Mouse (Mus musculus) Patski (cell line): ENCODE results near the gene Slc6a17. TPM values are rescaled to one million over a fixed set of nuclear protein-coding genes. Genes with fewer than 3 reads are reported as not detected.

ENCODE experiments used
- ATAC-seq: fragments of 100-300 bp; one replicate; pipeline ENCODE4 v1.8.0; 2021
- CTCF ChIA-PET: fragments of 350-600 bp; sonication (Branson Sonifier 250); formaldehyde crosslinking; loops from one replicate; lab custom pipeline; 2022; ENCODE audit warnings: inconsistent platforms; lab: Charles Lee
- POLR2A ChIA-PET: fragments of 350-600 bp; sonication (Branson Sonifier 250); formaldehyde crosslinking; loops from one replicate; lab custom pipeline; 2022; ENCODE audit warnings: antibody characterized with exemption, inconsistent platforms; lab: Charles Lee
- DNase-seq: peaks from one replicate; pipeline ENCODE4 v3.0.0-alpha.2; 2011; ENCODE audit warnings: low read depth, low spot score
- H3K27me3 ChIP-seq: fragments of 371-371 bp; one replicate; pipeline ENCODE4 v1.5.1; 2021
- CTCF ChIP-seq: fragments of 100-300 bp; IDR thresholded peaks from one replicate; pipeline ENCODE4 v1.5.1; 2021
- in situ Hi-C: fragments of 300-500 bp; cut with MboI; formaldehyde crosslinking; loops from 3 replicates; pipeline ENCODE4 v1.11.1; 2018; ENCODE audit warnings: low pct_unique_long_range_greater_than_20kb, mixed read lengths
- polyA plus RNA-seq: library from polyadenylated mRNA; unstranded; gene quantifications from one replicate; pipeline ENCODE4 v1.2.3, GENCODE M21; 2021

The Slc6a17 gene
- polyA plus RNA-seq, 1 experiment from 2014 or later = 25.5 TPM

DNA sequence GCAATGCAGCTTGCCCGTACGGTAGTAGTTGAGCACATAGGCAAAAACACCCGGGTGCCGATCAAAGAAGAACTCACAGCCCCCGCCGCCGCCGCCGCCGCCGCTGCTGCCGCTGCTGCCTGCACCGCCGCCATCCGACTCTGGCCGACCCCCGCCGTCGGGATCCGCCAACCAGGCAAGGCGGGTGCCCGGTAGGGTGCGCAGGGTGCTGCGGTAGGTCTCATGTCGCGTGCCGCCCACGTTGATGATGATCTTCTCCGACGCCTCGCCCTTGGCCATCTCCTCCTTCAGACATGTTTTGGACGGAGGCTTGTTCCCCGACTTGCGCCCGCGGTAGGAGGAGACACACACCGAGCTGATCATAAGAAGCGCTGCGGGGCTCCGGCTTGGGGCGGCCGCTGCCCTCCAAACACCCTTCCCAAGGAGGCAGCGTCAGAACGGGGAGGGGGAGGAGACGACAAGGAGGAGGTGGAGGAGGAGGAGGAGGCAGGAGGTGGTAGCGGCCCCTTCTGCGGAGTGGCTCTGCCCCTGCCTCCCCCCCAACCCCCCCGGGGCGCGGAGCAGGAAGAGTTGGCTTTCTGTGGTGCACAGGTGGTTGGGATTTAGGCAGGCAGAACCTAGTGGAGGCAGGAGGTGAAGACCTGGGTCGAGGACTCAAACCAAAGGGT lies 59.2 kb downstream of the Slc6a17 start:
- DNase-seq (no peak), ATAC-seq (no peak)
- no peak for TF ChIP-seq CTCF
- in situ Hi-C loops = no loop called here
- POLR2A ChIA-PET = no interaction called here
- H3K27me3 ChIP-seq = peaks cover 61% of the 10 kb centered on the region
- CTCF ChIA-PET = no interaction called here

DNA sequence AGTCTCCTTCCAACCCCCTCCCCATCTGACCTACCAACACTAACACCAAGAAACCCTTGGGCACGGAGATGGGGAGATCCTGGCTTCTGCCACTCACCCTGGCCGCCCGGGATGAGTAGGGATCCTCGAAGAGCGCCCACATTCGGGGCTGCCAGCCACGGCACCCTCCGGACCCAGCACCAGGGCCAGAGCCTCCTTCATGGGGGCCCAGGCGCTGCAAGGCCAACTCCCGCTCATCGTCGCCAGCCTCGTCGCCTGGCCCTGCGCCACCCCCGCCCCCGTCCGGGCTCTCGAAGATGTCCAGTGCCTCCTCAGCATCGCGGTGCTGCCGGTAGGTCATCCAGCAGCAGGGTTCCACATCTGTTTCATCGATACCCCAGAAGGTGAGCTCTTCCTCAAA lies 59.7 kb downstream of the Slc6a17 start:
- peaks cover 61% of the 10 kb centered on the region for H3K27me3 ChIP-seq
- CTCF ChIA-PET = no interaction called here
- in situ Hi-C loops = no loop called here
- no peak for ATAC-seq
- TF ChIP-seq CTCF = no peak
- DNase-seq = no peak
- POLR2A ChIA-PET = interaction anchor here (1.6 kb wide), 1 partner anchor 106 kb away, joined by 3 read pairs; no protein-coding TSS in a partner anchor

DNA sequence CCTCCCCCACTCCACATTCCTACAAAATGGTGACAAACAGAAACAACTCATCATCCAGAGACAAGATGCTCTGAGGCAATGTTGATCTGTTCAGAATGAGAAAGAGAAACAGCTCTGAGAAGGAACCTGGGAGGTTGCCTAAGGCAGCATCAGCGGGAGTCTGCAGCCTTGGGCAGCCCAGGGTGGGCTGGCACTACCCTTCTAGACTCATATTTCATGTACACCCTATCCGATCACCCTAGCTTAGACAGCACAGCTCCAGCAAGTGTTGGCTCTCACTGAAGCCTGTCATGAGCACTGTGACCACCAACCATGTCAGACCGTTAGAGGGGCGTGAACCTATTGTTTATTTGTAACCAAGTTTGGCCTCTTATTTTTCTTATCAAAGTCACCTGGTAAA lies 63.5 kb downstream of the Slc6a17 start:
- H3K27me3 ChIP-seq = peaks cover 44% of the 10 kb centered on the region
- ChIA-PET POLR2A (no interaction called here), CTCF (interaction anchor here (1.5 to 2.2 kb wide), 3 partner anchors 9 to 94 kb away, joined by 4 to 13 read pairs (median 4); no protein-coding TSS in a partner anchor)
- TF ChIP-seq CTCF = no peak
- in situ Hi-C loops = no loop called here
- no peak for ATAC-seq
- DNase-seq = no peak

DNA sequence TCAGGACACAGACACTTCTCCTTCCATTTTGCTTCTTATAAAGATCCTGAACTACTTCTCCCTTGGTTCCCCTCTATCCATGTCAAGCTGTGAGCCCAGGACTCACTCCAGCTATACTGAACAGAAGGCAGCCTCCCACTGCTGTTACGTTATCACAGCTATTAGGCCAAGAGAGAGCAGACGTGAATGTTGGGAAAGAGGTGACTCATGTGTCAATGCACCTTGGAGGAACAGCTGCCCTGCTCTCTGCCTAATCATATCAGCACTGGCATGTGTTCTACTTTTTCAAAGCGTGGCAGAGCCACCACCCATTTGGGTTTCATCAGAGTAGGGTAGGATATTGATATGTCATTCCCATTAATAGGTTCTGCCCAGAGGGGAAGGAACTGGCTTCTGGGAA lies 71.0 kb downstream of the Slc6a17 start:
- DNase-seq (no peak), ATAC-seq (no peak)
- ChIA-PET POLR2A (interaction anchor here (1.1 kb wide), 1 partner anchor 17 kb away, joined by 3 read pairs; no protein-coding TSS in a partner anchor), CTCF (interaction anchor here (0.8 to 1.6 kb wide), 3 partner anchors 34 to 94 kb away, joined by 3 to 5 read pairs (median 4); no protein-coding TSS in a partner anchor)
- peaks cover 11% of the 10 kb centered on the region for H3K27me3 ChIP-seq
- TF ChIP-seq CTCF = no peak
- in situ Hi-C loops = no loop called here

DNA sequence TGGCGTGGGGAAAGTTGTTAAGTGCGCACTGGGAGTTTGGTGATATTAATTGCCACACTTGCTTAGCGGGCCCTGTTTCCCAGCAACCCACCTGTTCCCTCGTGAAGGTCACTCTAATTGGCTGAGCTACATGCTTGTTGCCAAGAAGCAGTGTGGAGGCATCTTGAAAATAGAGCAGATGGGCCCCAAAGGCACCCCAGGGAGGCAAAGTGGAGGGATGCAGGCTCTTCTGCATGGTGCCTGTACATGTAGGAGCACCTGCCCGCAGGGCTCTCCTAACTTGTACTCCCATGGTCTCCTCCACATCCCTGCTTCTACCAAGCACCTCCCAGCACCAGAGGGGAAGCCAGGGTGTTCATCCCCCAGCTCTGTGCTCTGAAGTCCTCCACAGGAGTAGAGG lies 74.0 kb downstream of the Slc6a17 start:
- CTCF ChIA-PET = interaction anchor here (1.2 to 3.9 kb wide), 4 partner anchors 9 to 19 kb away, joined by 3 to 11 read pairs (median 4); no protein-coding TSS in a partner anchor
- in situ Hi-C loops = no loop called here
- POLR2A ChIA-PET = no interaction called here

DNA sequence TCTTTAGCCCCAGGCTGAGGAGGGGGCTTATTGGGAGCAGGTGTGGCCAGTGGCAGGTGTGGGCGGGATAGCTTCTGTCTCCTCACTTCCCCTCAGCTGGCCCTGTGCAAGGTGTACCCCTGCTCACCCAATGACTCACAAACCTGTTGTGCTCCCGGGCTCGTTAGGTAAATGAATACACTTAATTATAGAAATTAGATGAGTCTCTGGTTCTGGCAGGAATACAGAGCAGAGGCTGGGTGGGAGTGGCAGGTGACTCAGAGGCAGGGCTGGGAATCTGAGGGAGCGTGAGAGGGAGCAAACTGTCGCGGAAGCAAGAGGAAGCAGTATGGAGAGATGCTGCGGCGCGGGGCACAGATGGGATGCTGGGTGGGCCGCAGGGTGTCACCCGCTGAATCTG lies 75.6 kb downstream of the Slc6a17 start:
- H3K27me3 ChIP-seq = peaks cover 11% of the 10 kb centered on the region
- DNase-seq = no peak
- in situ Hi-C loops = no loop called here
- POLR2A ChIA-PET = interaction anchor here (1.5 kb wide), 1 partner anchor 20 kb away, joined by 3 read pairs; no protein-coding TSS in a partner anchor
- CTCF ChIA-PET = interaction anchor here (1.5 to 3.9 kb wide), 3 partner anchors 11 to 67 kb away, joined by 3 to 11 read pairs (median 4); no protein-coding TSS in a partner anchor
- no peak for TF ChIP-seq CTCF
- ATAC-seq = no peak

More for the DNA sequence above, 74.0 kb downstream of the Slc6a17 start:
- no peak for TF ChIP-seq CTCF
- ATAC-seq (no peak), DNase-seq (no peak)
- H3K27me3 ChIP-seq = peaks cover 11% of the 10 kb centered on the region

DNA sequence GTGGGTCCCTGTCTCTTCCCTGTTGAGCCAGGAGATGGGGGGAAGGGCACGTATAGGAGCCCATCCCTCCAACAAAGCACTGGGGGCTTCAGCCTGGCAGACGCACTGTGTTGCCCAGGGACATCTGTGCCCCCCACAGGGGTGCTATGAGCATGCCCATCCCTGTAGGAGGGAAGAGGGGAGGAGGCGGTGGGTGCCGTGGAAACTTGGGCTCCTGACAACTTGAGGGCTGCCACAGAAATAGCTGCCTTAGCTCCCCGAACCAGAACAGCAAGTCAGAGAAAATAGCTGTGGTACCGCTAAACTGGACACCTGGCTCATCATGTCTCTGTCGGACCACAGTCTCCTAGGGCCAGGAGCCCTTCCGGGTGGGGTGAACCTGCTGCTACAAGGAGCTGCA lies 76.5 kb downstream of the Slc6a17 start:
- ChIA-PET POLR2A (interaction anchor here (1.5 kb wide), 1 partner anchor 21 kb away, joined by 3 read pairs; no protein-coding TSS in a partner anchor), CTCF (interaction anchor here (1.5 to 3.9 kb wide), 4 partner anchors 10 to 66 kb away, joined by 3 to 11 read pairs (median 4); no protein-coding TSS in a partner anchor)
- no peak for ATAC-seq
- H3K27me3 ChIP-seq = peaks cover 13% of the 10 kb centered on the region
- no peak for DNase-seq
- no peak for TF ChIP-seq CTCF
- in situ Hi-C loops = no loop called here

DNA sequence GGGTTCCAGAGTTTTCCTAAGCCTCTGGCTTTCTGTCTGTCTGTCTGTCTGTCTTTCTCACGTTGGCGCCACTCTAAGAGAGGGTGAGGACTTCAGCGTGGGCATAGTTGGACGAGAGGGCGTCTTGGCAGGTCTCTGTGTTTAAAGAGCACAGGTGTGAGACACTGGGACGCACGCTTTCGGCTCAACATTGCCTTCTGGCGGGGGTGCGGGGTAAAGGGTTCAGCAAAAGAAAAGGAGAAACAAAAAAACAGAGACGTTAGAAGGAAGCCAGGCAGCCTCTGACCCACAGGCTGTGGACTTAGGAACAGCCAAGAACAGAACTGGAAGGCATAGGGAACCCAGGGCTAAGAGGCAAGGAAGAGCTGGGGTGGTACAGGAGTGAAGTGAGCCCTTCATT lies 78.5 kb downstream of the Slc6a17 start:
- in situ Hi-C loops = no loop called here
- ATAC-seq (no peak), DNase-seq (no peak)
- no peak for TF ChIP-seq CTCF
- peaks cover 5% of the 10 kb centered on the region for H3K27me3 ChIP-seq
- CTCF ChIA-PET = interaction anchor here (1.3 kb wide), 1 partner anchor 27 kb away, joined by 3 read pairs; no protein-coding TSS in a partner anchor
- POLR2A ChIA-PET = no interaction called here

DNA sequence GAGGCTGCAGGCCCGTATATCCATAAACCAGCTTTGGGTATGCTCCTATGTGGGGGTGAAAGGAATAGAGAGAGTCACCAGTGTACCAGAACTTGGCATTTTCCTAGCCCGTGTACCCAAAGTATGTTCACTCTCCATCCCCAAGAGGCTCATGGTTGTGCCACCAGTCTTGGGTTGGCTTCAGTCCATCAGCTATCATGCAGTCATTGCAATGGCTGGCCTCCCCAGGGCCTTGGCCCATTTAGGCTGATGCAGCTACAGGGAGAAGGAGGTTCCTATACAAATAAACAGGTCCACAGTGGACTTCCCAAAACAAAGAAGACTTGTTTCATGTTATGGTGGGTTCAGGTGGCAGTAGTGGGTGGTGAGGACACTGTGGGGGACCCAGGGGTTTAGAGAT lies 80.2 kb downstream of the Slc6a17 start:
- ATAC-seq = no peak
- POLR2A ChIA-PET = no interaction called here
- H3K27me3 ChIP-seq = peaks cover 7% of the 10 kb centered on the region

DNA sequence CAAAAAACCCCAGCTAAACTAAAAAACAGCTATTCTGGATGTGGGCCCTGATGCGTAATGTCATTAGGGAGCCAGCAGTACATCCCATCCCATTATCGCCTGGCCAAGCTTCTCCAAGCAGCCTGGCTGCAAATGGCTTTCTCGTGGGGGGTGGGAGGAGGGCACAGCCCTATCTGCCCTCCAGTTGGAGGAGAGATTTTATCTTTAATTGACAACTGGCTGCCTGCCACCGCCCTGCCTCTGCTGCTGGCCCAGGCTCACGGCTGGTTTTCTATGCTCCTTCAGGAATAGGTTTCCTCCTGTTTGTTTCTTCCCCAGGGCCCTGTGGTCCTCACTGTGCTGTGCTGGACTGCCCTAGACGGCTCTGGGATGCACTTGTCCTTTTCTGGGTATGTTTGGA lies 81.4 kb downstream of the Slc6a17 start:
- ATAC-seq (no peak), DNase-seq (no peak)
- in situ Hi-C loops = no loop called here
- peaks cover 7% of the 10 kb centered on the region for H3K27me3 ChIP-seq
- ChIA-PET POLR2A (no interaction called here), CTCF (interaction anchor here (0.8 to 1.1 kb wide), 2 partner anchors 26 to 68 kb away, joined by 3 to 4 read pairs; no protein-coding TSS in a partner anchor)
- TF ChIP-seq CTCF = no peak

More for the DNA sequence above, 80.2 kb downstream of the Slc6a17 start:
- CTCF ChIA-PET = interaction anchor here (1.4 kb wide), 1 partner anchor 24 kb away, joined by 3 read pairs; no protein-coding TSS in a partner anchor
- no peak for DNase-seq
- TF ChIP-seq CTCF = no peak
- in situ Hi-C loops = no loop called here

DNA sequence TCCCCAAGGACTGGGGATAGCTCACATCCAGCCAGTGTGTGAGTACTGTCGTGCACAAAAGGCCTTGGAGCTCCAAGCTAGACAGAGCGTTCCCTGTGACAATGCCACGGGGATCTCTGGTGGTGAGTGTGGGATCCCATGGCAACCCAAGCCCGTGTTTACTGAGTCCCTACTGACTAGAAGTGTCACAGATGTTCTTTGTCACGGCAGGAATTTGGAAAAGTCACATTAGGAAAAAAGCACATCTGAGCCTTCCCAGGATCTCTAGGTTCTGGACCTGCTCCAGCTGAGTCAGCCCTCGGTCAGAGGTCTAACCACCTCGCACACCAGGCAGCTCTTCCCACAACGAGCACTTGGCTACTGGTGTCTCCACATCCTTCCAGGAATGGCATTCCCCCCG lies 84.2 kb downstream of the Slc6a17 start:
- POLR2A ChIA-PET = no interaction called here
- no peak for TF ChIP-seq CTCF
- DNase-seq (peak; percentile 48), ATAC-seq (no peak)
- in situ Hi-C loops = no loop called here
- CTCF ChIA-PET = interaction anchor here (1.2 to 2.0 kb wide), 3 partner anchors 9 to 42 kb away, joined by 4 to 9 read pairs (median 5); no protein-coding TSS in a partner anchor
- peaks cover 16% of the 10 kb centered on the region for H3K27me3 ChIP-seq
